Mouse (Mus musculus) brain, adult 2 months (tissue): ENCODE measurements at regions not wholly inside any gene's neighbourhood (a gene's known extent, or its start where the extent isn't known, plus 50 kb on each side); places are given as distances from the start of the nearest gene placed in this dataset.
A peak's percentile ranks its signal among the peaks of the same experiment; 100 is the strongest.

Experiments used
- DNase-seq: peaks from one replicate; pipeline ENCODE4 v3.0.0; 2011; ENCODE audit warnings: low read depth, low spot score

GRCm38 (mm10) chr7:142835319-142835718 is 92.1 kb upstream of the Ins2 start:
- peak; percentile 26 for DNase-seq

GRCm38 (mm10) chr7:142830969-142831673 is 87.9 kb upstream of the Ins2 start:
- DNase-seq = no peak

- DNase-seq = no peak
Observed at GRCm38 (mm10) chr7:142810711-142811110, 67.5 kb upstream of the Ins2 start.

- DNase-seq = peak; percentile 33
Observed at GRCm38 (mm10) chr7:142799424-142799823, 56.2 kb upstream of the Ins2 start.

- DNase-seq = no peak
Observed at GRCm38 (mm10) chr7:142794481-142794880, 51.3 kb upstream of the Ins2 start.
